Mouse (Mus musculus): ENCODE data around the gene Pde4a.

- TF ChIP-seq CTCF (IDR thresholded peaks at IDR 0.05; ENCODE audit: control insufficient read depth, insufficient read depth, insufficient read length) (no peak), MAX (IDR thresholded peaks at IDR 0.05) (no peak), MYOD1 (IDR thresholded peaks at IDR 0.05; ENCODE audit: control insufficient read depth, insufficient read length, low read depth) (no peak), MYOG (IDR thresholded peaks at IDR 0.05; ENCODE audit: control insufficient read depth, extremely low read depth, insufficient read length) (no peak)
Measured at GRCm38 (mm10) chr9:21206848-21207247, 41.3 kb downstream of the Pde4a start.

All from C2C12 (cell line).